Mouse (Mus musculus): ENCODE results near the gene Ddx39. TPM values are rescaled to one million over a fixed set of nuclear protein-coding genes. Genes with fewer than 3 reads are reported as not detected.
A peak's percentile ranks its signal among the peaks of the same experiment; 100 is the strongest.

Ddx39 gene
- polyA plus RNA-seq (2012; ENCODE audit: insufficient read depth, insufficient read length, low replicate concordance, missing spikeins) = not detected in 2 replicates

- WGBS = 0% methylated on average over 63 of the region's 63 CpGs
- Histone ChIP-seq H3K4me1 (ENCODE audit: control insufficient read depth, insufficient read depth, low read length) (no peaks in the 10 kb centered on the region), H3K4me3 (ENCODE audit: insufficient read depth, low read depth, low read length) (peak within 1 kb of the TSS; percentile 57), H3K27ac (ENCODE audit: insufficient read depth, low read depth, low read length) (peak within 1 kb of the TSS; percentile 23; the same call in 1 of the 2 replicates)
- TF ChIP-seq POLR2A (IDR thresholded peaks at IDR 0.05; ENCODE audit: insufficient read depth, low read depth, low read length) (peak; percentile 88), CTCF (IDR thresholded peaks at IDR 0.05; ENCODE audit: insufficient read depth, low read depth, low read length) (no peak)
Observed at GRCm38 (mm10) chr8:83715031-83715690, at the start of gene Ddx39. Gene Ddx39 (plus strand): TSS chr8:83715177.

GRCm38 (mm10) chr8:83665969-83666865, 48.8 kb upstream of the Ddx39 start, which contains the start of gene Ptger1:
Gene Ptger1 (plus strand): TSS chr8:83666678.
- H3K4me3 ChIP-seq (ENCODE audit: insufficient read depth, low read depth, low read length) = no peak within 1 kb of the TSS
- no peak within 1 kb of the TSS for H3K27ac ChIP-seq (ENCODE audit: insufficient read depth, low read depth, low read length)
- WGBS = 17% methylated on average over 14 of the region's 14 CpGs
- peaks cover 37% of the 10 kb centered on the region for H3K4me1 ChIP-seq (ENCODE audit: control insufficient read depth, insufficient read depth, low read length)
- TF ChIP-seq CTCF (IDR thresholded peaks at IDR 0.05; ENCODE audit: insufficient read depth, low read depth, low read length) = no peak
- no peak for TF ChIP-seq POLR2A (IDR thresholded peaks at IDR 0.05; ENCODE audit: insufficient read depth, low read depth, low read length)

GRCm38 (mm10) chr8:83666866-83667234, 48.1 kb upstream of the Ddx39 start:
- 54% methylated on average over 3 of the region's 3 CpGs for WGBS

GRCm38 (mm10) chr8:83667526-83667925, 47.5 kb upstream of the Ddx39 start:
- H3K4me1 ChIP-seq (ENCODE audit: control insufficient read depth, insufficient read depth, low read length) = peaks cover 26% of the 10 kb centered on the region
- H3K27ac ChIP-seq (ENCODE audit: insufficient read depth, low read depth, low read length) = no peak overlapping the region
- no peak for TF ChIP-seq CTCF (IDR thresholded peaks at IDR 0.05; ENCODE audit: insufficient read depth, low read depth, low read length)
- TF ChIP-seq POLR2A (IDR thresholded peaks at IDR 0.05; ENCODE audit: insufficient read depth, low read depth, low read length) = no peak
- 89% methylated on average over 10 of the region's 10 CpGs for WGBS
- no peak overlapping the region for H3K4me3 ChIP-seq (ENCODE audit: insufficient read depth, low read depth, low read length)

More at GRCm38 (mm10) chr8:83666866-83667234, 48.1 kb upstream of the Ddx39 start:
- Histone ChIP-seq H3K27ac (ENCODE audit: insufficient read depth, low read depth, low read length) (no peak overlapping the region), H3K4me1 (ENCODE audit: control insufficient read depth, insufficient read depth, low read length) (peaks cover 33% of the 10 kb centered on the region), H3K4me3 (ENCODE audit: insufficient read depth, low read depth, low read length) (no peak overlapping the region)
- no peak for TF ChIP-seq CTCF (IDR thresholded peaks at IDR 0.05; ENCODE audit: insufficient read depth, low read depth, low read length)
- TF ChIP-seq POLR2A (IDR thresholded peaks at IDR 0.05; ENCODE audit: insufficient read depth, low read depth, low read length) = no peak

GRCm38 (mm10) chr8:83668010-83668916, 46.7 kb upstream of the Ddx39 start:
- peak; percentile 55; the same call in 1 of the 2 replicates for TF ChIP-seq CTCF (IDR thresholded peaks at IDR 0.05; ENCODE audit: insufficient read depth, low read depth, low read length)
- TF ChIP-seq POLR2A (IDR thresholded peaks at IDR 0.05; ENCODE audit: insufficient read depth, low read depth, low read length) = no peak
- peaks cover 22% of the 10 kb centered on the region for H3K4me1 ChIP-seq (ENCODE audit: control insufficient read depth, insufficient read depth, low read length)
- H3K4me3 ChIP-seq (ENCODE audit: insufficient read depth, low read depth, low read length) = peak overlapping the region; percentile 36
- WGBS = 30% methylated on average over 80 of the region's 80 CpGs
- no peak overlapping the region for H3K27ac ChIP-seq (ENCODE audit: insufficient read depth, low read depth, low read length)

GRCm38 (mm10) chr8:83669013-83669412, 46.0 kb upstream of the Ddx39 start:
- H3K27ac ChIP-seq (ENCODE audit: insufficient read depth, low read depth, low read length) = no peak overlapping the region
- H3K4me1 ChIP-seq (ENCODE audit: control insufficient read depth, insufficient read depth, low read length) = peaks cover 22% of the 10 kb centered on the region
- H3K4me3 ChIP-seq (ENCODE audit: insufficient read depth, low read depth, low read length) = no peak overlapping the region
- WGBS = 82% methylated on average over 16 of the region's 16 CpGs
- TF ChIP-seq POLR2A (IDR thresholded peaks at IDR 0.05; ENCODE audit: insufficient read depth, low read depth, low read length) (no peak), CTCF (IDR thresholded peaks at IDR 0.05; ENCODE audit: insufficient read depth, low read depth, low read length) (no peak)

GRCm38 (mm10) chr8:83672936-83673335, 42.0 kb upstream of the Ddx39 start:
- H3K27ac ChIP-seq (ENCODE audit: insufficient read depth, low read depth, low read length) = no peak overlapping the region
- peaks cover 6% of the 10 kb centered on the region for H3K4me1 ChIP-seq (ENCODE audit: control insufficient read depth, insufficient read depth, low read length)
- H3K4me3 ChIP-seq (ENCODE audit: insufficient read depth, low read depth, low read length) = no peak overlapping the region
- WGBS = 75% methylated on average over 5 of the region's 5 CpGs
- TF ChIP-seq CTCF (IDR thresholded peaks at IDR 0.05; ENCODE audit: insufficient read depth, low read depth, low read length) = no peak
- no peak for TF ChIP-seq POLR2A (IDR thresholded peaks at IDR 0.05; ENCODE audit: insufficient read depth, low read depth, low read length)

GRCm38 (mm10) chr8:83674497-83674896, 40.5 kb upstream of the Ddx39 start:
- 70% methylated on average over 5 of the region's 5 CpGs for WGBS
- no peak overlapping the region for H3K27ac ChIP-seq (ENCODE audit: insufficient read depth, low read depth, low read length)

More at GRCm38 (mm10) chr8:83674497-83674896, 40.5 kb upstream of the Ddx39 start:
- Histone ChIP-seq H3K4me3 (ENCODE audit: insufficient read depth, low read depth, low read length) (no peak overlapping the region), H3K4me1 (ENCODE audit: control insufficient read depth, insufficient read depth, low read length) (no peaks in the 10 kb centered on the region)
- no peak for TF ChIP-seq CTCF (IDR thresholded peaks at IDR 0.05; ENCODE audit: insufficient read depth, low read depth, low read length)
- TF ChIP-seq POLR2A (IDR thresholded peaks at IDR 0.05; ENCODE audit: insufficient read depth, low read depth, low read length) = no peak

Measured in olfactory bulb, adult 2 months (tissue).